Mouse (Mus musculus) intestine, postnatal 0 days (tissue): ENCODE measurements at regions not wholly inside any gene's neighbourhood (a gene's known extent, or its start where the extent isn't known, plus 50 kb on each side); places are given as distances from the start of the nearest gene placed in this dataset.

Experiments used
- ATAC-seq: fragments of 200-750 bp; cut with Nextera tagmentation; 2 replicates; pipeline ENCODE4 v1.8.0; 2017; ENCODE audit warnings: mild to moderate bottlenecking, moderate TSS enrichment, moderate library complexity
- H3K27ac ChIP-seq: fragments of 300-500 bp; sonication (generic); 2 replicates; pipeline ENCODE4 v1.5.1; 2014; ENCODE audit warnings: mild to moderate bottlenecking, low read depth, low read length, moderate library complexity
- H3K27me3 ChIP-seq: fragments of 300-500 bp; sonication (generic); replicated peaks from 2 replicates; pipeline ENCODE4 v1.6.1; 2014; ENCODE audit warnings: low read length, mixed read lengths; ENCODE audit not compliant: control insufficient read depth, insufficient read depth
- H3K36me3 ChIP-seq: fragments of 300-500 bp; sonication (generic); 2 replicates; pipeline ENCODE4 v1.6.1; 2014; ENCODE audit warnings: mild to moderate bottlenecking, moderate library complexity; ENCODE audit not compliant: control insufficient read depth, insufficient read depth
- H3K4me1 ChIP-seq: fragments of 300-500 bp; sonication (generic); replicated peaks from 2 replicates; pipeline ENCODE4 v1.6.1; 2014; ENCODE audit warnings: antibody characterized with exemption, low read length, mixed read lengths; ENCODE audit not compliant: control insufficient read depth, insufficient read depth
- H3K4me2 ChIP-seq: fragments of 300-500 bp; sonication (generic); replicated peaks from 2 replicates; pipeline ENCODE4 v1.6.1; 2014; ENCODE audit warnings: low read depth, mild to moderate bottlenecking, moderate library complexity
- H3K4me3 ChIP-seq: fragments of 300-500 bp; sonication (generic); 2 replicates; pipeline ENCODE4 v1.5.1; 2014; ENCODE audit warnings: low read depth, low read length
- H3K9ac ChIP-seq: fragments of 300-500 bp; sonication (generic); 2 replicates; pipeline ENCODE4 v1.6.1; 2014; ENCODE audit warnings: mild to moderate bottlenecking, low read depth, low read length
- H3K9me3 ChIP-seq: fragments of 300-500 bp; sonication (generic); 2 replicates; pipeline ENCODE4 v1.6.1; 2016; ENCODE audit warnings: mixed run types; ENCODE audit not compliant: control insufficient read depth
- CTCF ChIP-seq: sonication (generic); IDR thresholded peaks from 2 replicates; pipeline ENCODE4 v1.5.1; 2016; ENCODE audit warnings: low read depth, mild to moderate bottlenecking, control low read depth, antibody characterized with exemption, moderate library complexity
- WGBS: fragments of 180-500 bp; shearing (Covaris S2); extraction: QIAGEN DNeasy Blood & Tissue Kit; methylation state at CpG from one replicate; pipeline ENCODE4 v1.1.7; 2014; 5-methylcytosine and 5-hydroxymethylcytosine counted together

DNA sequence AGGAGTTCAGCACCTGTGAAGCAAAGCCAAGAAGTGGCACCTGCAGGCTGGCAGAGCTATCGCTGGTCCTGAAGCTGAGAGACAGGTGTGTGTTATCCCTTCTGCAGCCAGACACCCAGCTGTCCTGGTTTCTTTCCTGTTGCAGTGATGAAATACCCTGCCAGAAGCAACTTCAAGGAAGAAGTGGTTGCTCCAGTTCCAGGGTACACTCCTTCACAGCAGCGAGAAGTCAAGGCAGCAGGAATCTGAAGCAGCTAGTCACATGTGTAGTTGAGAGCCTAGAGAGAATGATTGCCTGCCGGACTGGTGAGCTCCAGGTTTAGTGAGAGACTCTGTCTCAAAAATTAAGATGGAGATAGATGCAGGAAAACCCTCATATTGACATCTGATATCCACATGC lies 69.1 kb upstream of the Klf13 start:
- no peak overlapping the region for H3K4me3 ChIP-seq
- no peak for ATAC-seq
- WGBS = 62% methylated on average over 3 of the region's 3 CpGs
- H3K36me3 ChIP-seq = no peaks in the 10 kb centered on the region
- no peak overlapping the region for H3K27ac ChIP-seq
- H3K9me3 ChIP-seq = no peaks in the 10 kb centered on the region
- no peak overlapping the region for H3K9ac ChIP-seq
- no peaks in the 10 kb centered on the region for H3K27me3 ChIP-seq
- no peak for TF ChIP-seq CTCF
- H3K4me1 ChIP-seq = no peaks in the 10 kb centered on the region
- H3K4me2 ChIP-seq = no peak overlapping the region

DNA sequence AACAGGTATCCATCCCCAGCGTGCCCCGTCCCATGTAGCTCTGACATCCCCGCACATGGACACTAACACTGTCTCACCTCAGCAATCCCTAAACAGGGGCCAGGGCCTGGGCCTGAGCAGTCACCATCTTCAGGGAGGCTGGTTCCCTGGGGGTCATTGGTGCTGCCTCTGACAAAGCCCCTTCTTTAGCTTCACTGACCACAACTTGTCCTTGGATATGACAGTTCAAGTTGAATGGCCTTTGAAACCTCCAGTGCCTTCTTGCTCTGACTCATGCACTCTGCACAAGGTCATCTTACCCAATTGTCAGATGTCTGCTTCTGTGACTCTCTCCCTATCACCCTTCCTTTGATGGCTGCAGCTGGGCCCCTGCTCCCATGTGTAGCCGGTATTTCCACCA lies 68.2 kb upstream of the Klf13 start:
- no peak for ATAC-seq
- H3K4me3 ChIP-seq = no peak overlapping the region
- H3K4me1 ChIP-seq = no peaks in the 10 kb centered on the region
- H3K4me2 ChIP-seq = no peak overlapping the region
- no peaks in the 10 kb centered on the region for H3K36me3 ChIP-seq
- no peak for TF ChIP-seq CTCF
- 80% methylated on average over 4 of the region's 4 CpGs for WGBS
- H3K9ac ChIP-seq = no peak overlapping the region
- no peaks in the 10 kb centered on the region for H3K27me3 ChIP-seq
- no peaks in the 10 kb centered on the region for H3K9me3 ChIP-seq
- no peak overlapping the region for H3K27ac ChIP-seq

DNA sequence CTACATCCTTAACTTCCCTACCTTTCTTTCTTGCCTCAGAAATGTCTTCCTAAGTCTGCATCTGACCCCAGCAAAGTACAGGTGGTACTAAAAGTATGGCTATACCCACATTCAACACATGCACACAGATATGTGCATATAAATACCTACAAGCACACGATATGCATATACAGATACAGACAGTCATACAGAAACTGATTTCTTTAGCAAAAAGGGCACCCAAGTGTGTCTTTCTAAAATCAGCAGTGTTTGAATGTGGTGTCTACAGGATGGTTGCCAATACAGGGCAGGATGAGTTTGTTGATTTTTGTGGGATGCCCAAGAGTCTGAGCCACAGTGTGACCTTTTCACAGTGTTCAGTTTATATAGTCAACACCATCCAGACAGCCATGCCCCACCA lies 67.0 kb upstream of the Klf13 start:
- WGBS = 83% methylated on average over 1 of the region's 1 CpGs
- Histone ChIP-seq H3K27ac (no peak overlapping the region), H3K4me3 (no peak overlapping the region), H3K9me3 (no peaks in the 10 kb centered on the region), H3K36me3 (no peaks in the 10 kb centered on the region), H3K9ac (no peak overlapping the region), H3K27me3 (no peaks in the 10 kb centered on the region), H3K4me1 (no peaks in the 10 kb centered on the region), H3K4me2 (no peak overlapping the region)
- TF ChIP-seq CTCF = no peak
- no peak for ATAC-seq

DNA sequence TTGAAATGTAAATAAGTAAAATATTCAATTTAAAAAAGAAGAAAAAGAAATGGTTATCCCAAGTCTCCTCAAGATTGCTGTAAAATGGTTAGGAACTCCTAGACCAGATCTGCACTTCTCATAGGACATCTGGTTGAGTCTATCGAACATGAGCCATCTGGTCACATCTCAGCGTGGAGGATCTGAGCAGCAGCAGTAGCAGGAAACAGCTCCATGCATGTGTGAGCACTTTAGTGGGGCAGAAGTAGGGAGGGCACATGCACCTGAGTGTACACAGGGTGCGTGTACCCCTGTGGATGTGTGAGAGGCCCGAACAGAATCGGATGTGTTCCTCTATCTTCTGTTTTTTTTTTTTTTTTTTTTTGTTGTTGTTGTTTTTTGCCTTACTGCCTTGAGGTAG lies 65.2 kb upstream of the Klf13 start:
- H3K9ac ChIP-seq = no peak overlapping the region
- H3K9me3 ChIP-seq = no peaks in the 10 kb centered on the region
- no peaks in the 10 kb centered on the region for H3K4me1 ChIP-seq
- H3K4me2 ChIP-seq = no peak overlapping the region
- no peak overlapping the region for H3K27ac ChIP-seq
- no peak for TF ChIP-seq CTCF
- 88% methylated on average over 5 of the region's 5 CpGs for WGBS
- no peaks in the 10 kb centered on the region for H3K27me3 ChIP-seq
- H3K36me3 ChIP-seq = no peaks in the 10 kb centered on the region
- no peak overlapping the region for H3K4me3 ChIP-seq
- ATAC-seq = no peak

DNA sequence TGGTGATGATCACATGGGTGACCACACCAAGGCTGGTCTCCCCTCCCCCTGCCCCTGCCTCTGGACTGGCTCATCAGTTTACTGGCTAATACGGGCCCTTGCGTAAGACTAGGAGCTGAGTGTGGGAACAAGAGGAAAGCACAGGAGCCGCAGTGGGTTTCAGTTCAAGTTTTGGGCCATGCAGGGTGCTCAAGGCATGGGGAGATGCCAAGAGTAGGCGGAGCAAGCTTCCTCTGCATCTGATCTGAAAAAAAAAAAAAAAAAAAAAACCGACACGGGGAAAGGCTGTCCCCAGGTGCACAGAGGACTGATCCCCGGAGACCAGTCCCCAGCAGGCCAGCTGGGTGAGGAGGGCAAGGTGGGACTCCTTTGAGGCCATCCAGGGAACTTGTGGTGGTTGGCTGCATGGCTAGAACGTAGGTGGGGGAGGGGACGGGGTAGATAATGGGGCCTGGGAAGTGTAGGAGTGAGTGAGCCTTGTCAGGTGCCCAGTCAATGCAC lies 62.9 kb upstream of the Klf13 start:
- no peak overlapping the region for H3K27ac ChIP-seq
- H3K27me3 ChIP-seq = no peaks in the 10 kb centered on the region
- 55% methylated on average over 8 of the region's 9 CpGs for WGBS
- no peaks in the 10 kb centered on the region for H3K9me3 ChIP-seq
- H3K36me3 ChIP-seq = no peaks in the 10 kb centered on the region
- H3K9ac ChIP-seq = no peak overlapping the region
- no peak for ATAC-seq
- H3K4me3 ChIP-seq = no peak overlapping the region
- H3K4me2 ChIP-seq = no peak overlapping the region
- no peak for TF ChIP-seq CTCF
- H3K4me1 ChIP-seq = no peaks in the 10 kb centered on the region

DNA sequence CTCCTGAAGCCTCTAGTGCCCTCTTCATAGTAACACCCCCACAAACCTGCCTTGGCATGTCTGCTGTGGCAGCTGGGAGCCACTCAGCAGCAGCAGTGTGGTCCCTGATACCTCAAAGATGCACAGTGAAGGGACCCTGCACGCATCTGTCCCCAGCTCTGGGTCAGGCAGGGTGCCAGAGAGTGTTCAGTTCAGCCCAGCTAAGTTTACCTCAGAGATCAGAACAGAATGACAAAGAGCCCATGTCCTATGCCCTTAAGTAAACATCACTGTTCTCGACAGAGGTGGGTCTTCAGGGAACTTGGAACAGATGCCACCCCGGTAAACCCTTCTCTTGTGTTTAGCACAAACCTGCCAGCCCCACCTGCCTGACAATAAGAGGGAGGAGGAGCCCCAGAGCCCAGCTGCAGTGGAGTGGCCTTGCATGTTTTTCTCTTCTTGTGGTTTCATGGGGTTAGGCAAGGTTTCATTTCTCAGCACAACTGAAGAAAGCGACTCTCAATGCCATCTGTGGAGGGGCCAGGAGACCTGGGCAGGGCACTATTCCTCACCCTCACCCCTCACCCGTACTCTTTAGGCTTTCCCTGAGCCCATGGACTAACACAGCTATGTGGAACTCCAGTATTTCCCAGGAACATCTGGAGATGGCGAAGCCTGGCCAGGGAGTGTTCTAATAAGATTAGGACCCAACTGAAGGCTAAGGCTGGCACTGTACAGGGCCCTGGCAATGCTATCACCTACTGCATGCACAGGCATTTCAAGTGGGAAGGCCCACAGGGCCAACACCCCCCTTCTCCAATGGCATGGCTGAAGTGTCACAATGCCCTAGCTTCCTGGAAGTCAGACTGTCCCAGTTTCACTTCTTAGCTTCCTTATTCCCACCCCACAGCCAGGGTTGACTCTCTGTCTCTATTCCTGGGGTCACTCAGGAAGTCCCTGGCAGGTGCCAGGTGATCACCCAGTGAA lies 60.6 kb upstream of the Klf13 start:
- Histone ChIP-seq H3K9me3 (no peaks in the 10 kb centered on the region), H3K4me2 (no peak overlapping the region), H3K36me3 (no peaks in the 10 kb centered on the region), H3K9ac (no peak overlapping the region), H3K4me3 (no peak overlapping the region), H3K27me3 (no peaks in the 10 kb centered on the region), H3K4me1 (no peaks in the 10 kb centered on the region), H3K27ac (no peak overlapping the region)
- TF ChIP-seq CTCF = no peak
- 56% methylated on average over 6 of the region's 6 CpGs for WGBS
- no peak for ATAC-seq
